Mouse (Mus musculus) spleen, adult 2 months (tissue): Measurements from ENCODE around the gene Gm42791.

Experiments used
- CTCF ChIP-seq: fragments of 200-500 bp; IDR thresholded peaks from 2 replicates; pipeline ENCODE4 v1.5.1; 2011; ENCODE audit warnings: mild to moderate bottlenecking, inconsistent platforms; ENCODE audit not compliant: insufficient read depth, insufficient read length, insufficient replicate concordance; ENCODE audit errors: extremely low read depth
- POLR2A ChIP-seq: fragments of 200-500 bp; IDR thresholded peaks from 2 replicates; pipeline ENCODE4 v1.6.1; 2011; ENCODE audit warnings: low read depth, low read length, inconsistent platforms

DNA sequence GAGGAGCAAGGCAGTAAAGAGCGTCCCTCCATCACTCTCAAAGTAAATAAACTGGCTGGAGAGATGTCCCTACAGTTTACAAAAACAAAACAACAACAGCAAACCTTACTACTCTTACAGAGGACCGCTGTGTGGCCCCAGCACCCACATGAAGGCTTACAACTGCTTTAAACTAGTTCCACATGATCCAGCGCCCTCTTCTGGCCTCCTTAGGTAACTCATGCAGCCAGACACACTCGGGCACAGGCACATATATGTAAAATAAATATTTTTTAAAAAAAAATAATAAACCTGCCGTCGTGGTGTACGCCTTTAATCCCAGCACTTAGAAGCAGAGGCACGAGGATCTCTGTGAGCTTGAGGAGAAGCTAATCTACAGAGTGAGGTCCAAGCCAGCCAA is 32.4 kb upstream of the Gm42791 start:
- TF ChIP-seq CTCF (no peak), POLR2A (no peak)
